Mouse (Mus musculus) MEL (cell line): ENCODE measurements at regions not wholly inside any gene's neighbourhood (a gene's known extent, or its start where the extent isn't known, plus 50 kb on each side); places are given as distances from the start of the nearest gene placed in this dataset.

Experiments
- DNase-seq: peaks from one replicate; pipeline ENCODE4 v3.0.0; 2011; ENCODE audit warnings: low read depth, low spot score
- H3K27ac ChIP-seq: 2 replicates; pipeline ENCODE4 v1.5.1; 2012; ENCODE audit warnings: low read depth, mild to moderate bottlenecking, control low read depth, low read length, moderate library complexity; ENCODE audit not compliant: control insufficient read depth
- H3K27me3 ChIP-seq, 2 experiments: fragments of 150-350 bp in 1 of 2; sonication (generic) in 1 of 2; 2 replicates each; pipeline ENCODE4 v1.6.1; 2012; ENCODE audit warnings: low read length in 2 of 2, mild to moderate bottlenecking in 2 of 2, improper control_type of control experiment in 1 of 2, moderate library complexity in 1 of 2; ENCODE audit not compliant: insufficient read depth in 2 of 2, control insufficient read depth in 1 of 2
- H3K36me3 ChIP-seq, 2 experiments: 2 replicates each; pipeline ENCODE4 v1.6.1; 2012 to 2014; ENCODE audit warnings: low read length in 2 of 2, improper control_type of control experiment in 1 of 2, inconsistent platforms in 1 of 2, mild to moderate bottlenecking in 1 of 2; ENCODE audit not compliant: insufficient read depth in 2 of 2, control insufficient read depth in 1 of 2
- H3K4me1 ChIP-seq, 2 experiments: fragments of 150-350 bp in 1 of 2; sonication (generic) in 1 of 2; 2 replicates each; pipeline ENCODE4 v1.6.1; 2012; ENCODE audit warnings: low read length in 2 of 2, improper control_type of control experiment in 1 of 2, mild to moderate bottlenecking in 1 of 2; ENCODE audit not compliant: insufficient read depth in 2 of 2, control insufficient read depth in 1 of 2
- H3K4me3 ChIP-seq, 2 experiments: fragments of 150-350 bp in 1 of 2; sonication (generic) in 1 of 2; 2 replicates each; pipeline ENCODE4 v1.5.1; 2012; ENCODE audit warnings: low read depth in 2 of 2, low read length in 2 of 2, mild to moderate bottlenecking in 2 of 2, moderate library complexity in 2 of 2, control low read depth in 1 of 2, improper control_type of control experiment in 1 of 2; ENCODE audit not compliant: control insufficient read depth in 1 of 2, insufficient read depth in 1 of 2
- H3K79me2 ChIP-seq: 2 replicates; pipeline ENCODE4 v1.6.1; 2012; ENCODE audit warnings: mild to moderate bottlenecking, low read length, moderate library complexity; ENCODE audit not compliant: control insufficient read depth, poor library complexity, insufficient read depth
- H3K9ac ChIP-seq: 2 replicates; pipeline ENCODE4 v1.6.1; 2012; ENCODE audit warnings: low read depth, mild to moderate bottlenecking, control low read depth, low read length, moderate library complexity; ENCODE audit not compliant: control insufficient read depth, poor library complexity, severe bottlenecking
- H3K9me3 ChIP-seq: fragments of 150-350 bp; sonication (generic); replicated peaks from 2 replicates; pipeline ENCODE4 v1.6.1; 2012; ENCODE audit warnings: mild to moderate bottlenecking, low read length, improper control_type of control experiment, moderate library complexity; ENCODE audit not compliant: insufficient read depth
- CHD2 ChIP-seq: IDR thresholded peaks from 2 replicates; pipeline ENCODE4 v1.6.1; 2011; ENCODE audit warnings: low read length, improper control_type of control experiment
- EP300 ChIP-seq, 2 experiments: IDR thresholded peaks; 2 replicates each; pipeline ENCODE4 v1.6.1; 2011; ENCODE audit warnings: improper control_type of control experiment in 2 of 2, low read length in 2 of 2, low read depth in 1 of 2, mild to moderate bottlenecking in 1 of 2
- ETS1 ChIP-seq: IDR thresholded peaks from 2 replicates; pipeline ENCODE4 v1.6.1; 2012; ENCODE audit warnings: low read depth, mild to moderate bottlenecking, inconsistent platforms, low read length, improper control_type of control experiment, moderate library complexity
- GABPA ChIP-seq: IDR thresholded peaks from 2 replicates; pipeline ENCODE4 v1.6.1; 2012; ENCODE audit warnings: low read depth, mild to moderate bottlenecking, inconsistent platforms, low read length, improper control_type of control experiment, moderate library complexity
- HCFC1 ChIP-seq: IDR thresholded peaks from 2 replicates; pipeline ENCODE4 v1.6.1; 2012; ENCODE audit warnings: low read depth, mild to moderate bottlenecking, inconsistent platforms, low read length, improper control_type of control experiment, moderate library complexity
- KAT2A ChIP-seq: conservative IDR thresholded peaks from 2 replicates; pipeline ENCODE4 v1.6.1; 2012; ENCODE audit warnings: low read depth, low read length, improper control_type of control experiment, inconsistent platforms
- MAFK ChIP-seq: IDR thresholded peaks from 2 replicates; pipeline ENCODE4 v1.6.1; 2011; ENCODE audit warnings: low read depth, mild to moderate bottlenecking, low read length, improper control_type of control experiment, borderline replicate concordance
- MEF2A ChIP-seq: IDR thresholded peaks from 2 replicates; pipeline ENCODE4 v1.6.1; 2014; ENCODE audit warnings: low read depth, mild to moderate bottlenecking, inconsistent platforms, low read length, improper control_type of control experiment; ENCODE audit not compliant: poor library complexity, insufficient replicate concordance, severe bottlenecking; ENCODE audit errors: extremely low read depth
- MYB ChIP-seq: IDR thresholded peaks from 2 replicates; pipeline ENCODE4 v1.6.1; 2011; ENCODE audit warnings: mild to moderate bottlenecking, low read depth, low read length, improper control_type of control experiment
- RCOR1 ChIP-seq: IDR thresholded peaks from 2 replicates; pipeline ENCODE4 v1.6.1; 2012; ENCODE audit warnings: low read depth, mild to moderate bottlenecking, inconsistent platforms, low read length, improper control_type of control experiment
- UBTF ChIP-seq: IDR thresholded peaks from 2 replicates; pipeline ENCODE4 v1.6.1; 2012; ENCODE audit warnings: low read depth, mild to moderate bottlenecking, inconsistent platforms, low read length, improper control_type of control experiment, moderate library complexity, borderline replicate concordance; ENCODE audit not compliant: insufficient read depth
- USF2 ChIP-seq, 2 experiments: IDR thresholded peaks; 2 replicates each; pipeline ENCODE4 v1.6.1; 2011 to 2012; ENCODE audit warnings: improper control_type of control experiment in 2 of 2, low read length in 2 of 2, borderline replicate concordance in 1 of 2, inconsistent platforms in 1 of 2, low read depth in 1 of 2, mild to moderate bottlenecking in 1 of 2; ENCODE audit not compliant: insufficient read depth in 1 of 2
- ZMIZ1 ChIP-seq: IDR thresholded peaks from 2 replicates; pipeline ENCODE4 v1.6.1; 2012; ENCODE audit warnings: low read depth, mild to moderate bottlenecking, inconsistent platforms, low read length, improper control_type of control experiment, moderate library complexity

GRCm38 (mm10) chr2:137229422-137230069, 113.1 kb upstream of the Jag1 start:
- Histone ChIP-seq H3K4me3 (no peak overlapping the region), H3K9me3 (no peaks in the 10 kb centered on the region), H3K79me2 (no peaks in the 10 kb centered on the region), H3K36me3 (no peaks in the 10 kb centered on the region), H3K27me3 (no peaks in the 10 kb centered on the region), H3K4me1 (no peaks in the 10 kb centered on the region), H3K9ac (no peak overlapping the region), H3K27ac (no peak overlapping the region)
- no peak for TF ChIP-seq ETS1
- no peak for TF ChIP-seq GABPA
- no peak for TF ChIP-seq MEF2A
- no peak for TF ChIP-seq CHD2
- TF ChIP-seq UBTF = no peak
- DNase-seq = no peak

GRCm38 (mm10) chr2:137227495-137227894, 111.1 kb upstream of the Jag1 start:
- no peaks in the 10 kb centered on the region for H3K9me3 ChIP-seq
- H3K27me3 ChIP-seq = no peaks in the 10 kb centered on the region
- no peak overlapping the region for H3K9ac ChIP-seq
- H3K79me2 ChIP-seq = no peaks in the 10 kb centered on the region
- no peak overlapping the region for H3K4me3 ChIP-seq
- no peaks in the 10 kb centered on the region for H3K36me3 ChIP-seq
- no peaks in the 10 kb centered on the region for H3K4me1 ChIP-seq
- DNase-seq = no peak
- H3K27ac ChIP-seq = no peak overlapping the region
- TF ChIP-seq MAFK = no peak
- no peak for TF ChIP-seq ZMIZ1
- no peak for TF ChIP-seq EP300 (IDR thresholded peaks at IDR 0.05; ENCODE audit: low read depth in 1 of 2, low read length in 2 of 2)
- TF ChIP-seq MYB = no peak
- no peak for TF ChIP-seq HCFC1
- no peak for TF ChIP-seq KAT2A
- TF ChIP-seq RCOR1 = no peak

DNA sequence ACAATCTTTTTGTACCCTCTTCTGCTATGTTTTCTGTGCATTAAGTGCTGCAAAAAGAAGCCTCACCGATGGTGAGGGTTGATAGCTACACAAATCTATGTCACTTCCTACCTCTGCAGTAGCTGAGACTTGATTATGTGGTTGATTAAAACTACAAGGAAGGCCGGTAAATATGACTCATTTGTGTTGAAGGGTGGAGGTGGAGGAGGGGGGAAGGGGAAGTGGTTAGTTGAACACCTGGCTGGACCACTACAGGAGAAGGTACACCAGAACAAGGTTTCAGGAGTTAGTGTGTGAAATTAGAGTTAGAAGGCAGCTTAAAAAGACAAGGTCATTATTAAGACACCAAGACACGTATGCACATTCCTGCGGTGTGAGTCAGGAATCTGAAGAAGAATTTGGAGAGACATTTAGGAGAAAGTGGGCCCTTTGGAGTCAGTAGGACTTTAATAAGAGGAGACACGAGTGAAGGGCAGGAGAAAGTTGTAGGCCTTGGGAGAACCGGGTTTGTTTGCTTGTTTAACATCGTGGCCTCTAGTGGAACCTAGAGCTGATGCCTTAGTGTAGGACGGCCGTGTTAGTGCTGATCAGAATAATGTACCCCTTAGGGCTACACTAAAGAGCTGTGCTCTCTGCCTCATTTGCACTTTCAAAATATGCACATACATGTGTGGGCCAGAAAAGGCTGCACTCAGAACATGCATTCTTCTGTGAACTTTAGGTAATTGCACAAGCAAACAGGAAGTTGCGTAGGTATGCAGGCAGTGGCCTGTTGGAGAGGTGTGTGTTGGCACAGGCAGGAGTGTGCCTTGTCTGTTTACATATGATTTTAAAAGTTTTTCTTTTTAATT, 108.5 kb upstream of the Jag1 start:
- Histone ChIP-seq H3K9ac (no peak overlapping the region), H3K27ac (no peak overlapping the region), H3K79me2 (no peaks in the 10 kb centered on the region), H3K9me3 (no peaks in the 10 kb centered on the region), H3K4me3 (no peak overlapping the region), H3K4me1 (no peaks in the 10 kb centered on the region), H3K36me3 (no peaks in the 10 kb centered on the region), H3K27me3 (no peaks in the 10 kb centered on the region)
- TF ChIP-seq HCFC1 (no peak), USF2 (IDR thresholded peaks at IDR 0.05; ENCODE audit: borderline replicate concordance in 1 of 2, insufficient read depth in 1 of 2, low read depth in 1 of 2, low read length in 2 of 2) (no peak)
- no peak for DNase-seq
